Mouse (Mus musculus) spleen, postnatal 36 days (tissue): ENCODE measurements around the gene Actl6a.
"Not testable (repeated sequence)": the region's sequence is repeated elsewhere in the genome, so short reads cannot be mapped to it uniquely, and the experiment has no call there.

Source experiments
- DNase-seq, 2 experiments: peaks; one replicate each; pipeline ENCODE4 v3.0.0; 2022; ENCODE audit warnings: low spot score in 2 of 2, mixed read lengths in 1 of 2

The Actl6a gene

GRCm38 (mm10) chr3:32694737-32695582, 11.1 kb upstream of the Actl6a start:
- no peak for DNase-seq

GRCm38 (mm10) chr3:32695583-32695980, 10.5 kb upstream of the Actl6a start:
- DNase-seq, result no peak

GRCm38 (mm10) chr3:32698228-32698863, 7.8 kb upstream of the Actl6a start:
- DNase-seq, result peak; percentile 75 to 80

- DNase-seq, result not testable (repeated sequence)
Observed at GRCm38 (mm10) chr3:32704021-32704420, 2.1 kb upstream of the Actl6a start.

GRCm38 (mm10) chr3:32704632-32705031, 1.5 kb upstream of the Actl6a start:
- not testable (repeated sequence) for DNase-seq

- DNase-seq, result no peak
Observed at GRCm38 (mm10) chr3:32708052-32708367, 1.9 kb downstream of the Actl6a start.

GRCm38 (mm10) chr3:32708368-32709231, 2.5 kb downstream of the Actl6a start:
- peak; percentile 98 for DNase-seq

- no peak for DNase-seq
Observed at GRCm38 (mm10) chr3:32709388-32709787, 3.3 kb downstream of the Actl6a start.

GRCm38 (mm10) chr3:32713711-32714110, 7.6 kb downstream of the Actl6a start:
- DNase-seq, result no peak

GRCm38 (mm10) chr3:32717403-32717802, 11.3 kb downstream of the Actl6a start:
- not testable (repeated sequence) for DNase-seq

- no peak for DNase-seq
Observed at GRCm38 (mm10) chr3:32718271-32718670, 12.2 kb downstream of the Actl6a start.

GRCm38 (mm10) chr3:32724191-32724590, 18.1 kb downstream of the Actl6a start:
- no peak for DNase-seq

- no peak for DNase-seq
Observed at GRCm38 (mm10) chr3:32725951-32726350, 19.9 kb downstream of the Actl6a start.

- no peak for DNase-seq
Observed at GRCm38 (mm10) chr3:32727861-32728260, 21.8 kb downstream of the Actl6a start.

GRCm38 (mm10) chr3:32736244-32737171, 30.4 kb downstream of the Actl6a start, which contains the start of gene Ndufb5:
TSS of gene Ndufb5 (plus strand) at chr3:32736990.
- peak; percentile 97 for DNase-seq

- no peak for DNase-seq
Observed at GRCm38 (mm10) chr3:32737172-32737655, 31.1 kb downstream of the Actl6a start, which contains the start of gene Mrpl47. TSS of gene Mrpl47 (minus strand) at chr3:32737605.

- no peak for DNase-seq
Observed at GRCm38 (mm10) chr3:32738549-32738948, 32.5 kb downstream of the Actl6a start.

GRCm38 (mm10) chr3:32742276-32742780, 36.2 kb downstream of the Actl6a start:
- no peak for DNase-seq

GRCm38 (mm10) chr3:32745001-32745400, 38.9 kb downstream of the Actl6a start:
- no peak for DNase-seq

- not testable (repeated sequence) for DNase-seq
Observed at GRCm38 (mm10) chr3:32745426-32745825, 39.3 kb downstream of the Actl6a start.

GRCm38 (mm10) chr3:32748384-32748783, 42.3 kb downstream of the Actl6a start:
- DNase-seq, result no peak
